Comparison of ENCODE assay signal across 7 mouse cellular contexts in the genomic region with DNA sequence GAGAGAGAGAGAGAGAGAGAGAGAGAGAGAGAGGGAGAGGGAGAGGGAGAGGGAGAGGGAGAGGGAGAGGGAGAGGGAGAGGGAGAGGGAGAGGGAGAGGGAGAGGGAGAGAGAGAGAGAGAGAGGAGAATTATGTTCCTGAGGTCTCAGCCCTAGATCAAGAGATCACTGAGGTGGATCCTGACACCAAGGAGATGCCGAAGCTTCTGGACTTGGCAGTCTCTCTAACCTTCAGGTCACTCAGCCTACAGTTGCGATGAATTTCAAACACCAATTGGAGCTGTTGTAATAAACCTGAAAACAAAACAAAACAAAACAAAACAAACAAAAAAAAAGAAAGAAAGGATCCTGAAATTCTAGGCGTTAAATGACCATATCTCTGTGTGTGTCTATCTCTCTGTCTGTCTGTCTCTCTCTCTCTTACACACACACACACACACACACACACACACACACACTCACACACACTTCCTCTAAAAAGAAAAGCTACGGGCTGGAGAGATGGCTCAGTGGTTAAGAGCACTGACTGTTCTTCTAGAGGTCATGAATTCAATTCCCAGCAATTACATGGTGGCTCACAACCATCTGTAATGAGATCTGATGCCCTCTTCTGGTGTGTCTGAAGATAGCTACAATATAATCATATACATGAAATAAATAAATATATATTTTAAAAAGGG. TPM values are rescaled to one million over a fixed set of nuclear protein-coding genes. Genes with fewer than 3 reads are reported as not detected.
DNase-seq lines count a peak whose midpoint lies in the region; ATAC-seq and TF ChIP-seq lines count a peak whose summit lies in the region.
"Not testable (repeated sequence)": the region's sequence is repeated elsewhere in the genome, so short reads cannot be mapped to it uniquely, and the experiment has no call there.

No protein-coding gene starts in this region.

- not testable (repeated sequence) for H3K4me2 ChIP-seq in intestine, postnatal 0 days (replicated peaks; ENCODE audit: low read depth); liver, postnatal 0 days (ENCODE audit: low read depth, low read length)

- DNase-seq in 416B (ENCODE audit: low read depth), result peak; percentile 61
- peak; percentile 24 for DNase-seq in CD4-positive helper T cell, adult 2 months (ENCODE audit: low read depth, low spot score)
- peak; percentile 5 for DNase-seq in forebrain, embryonic 10.5 days (ENCODE audit: extremely low spot score, low spot score)
- not testable (repeated sequence) for DNase-seq in layer of hippocampus, adult 2 months (ENCODE audit: low spot score in 2 of 2); liver, postnatal 0 days
- DNase-seq in splenic B cell, adult 2 months (ENCODE audit: low read depth, low spot score), result peak; percentile 33

- not testable (repeated sequence) for H3K9ac ChIP-seq in intestine, postnatal 0 days (ENCODE audit: low read depth, low read length); liver, postnatal 0 days (replicated peaks)

- TF ChIP-seq EP300 in liver, postnatal 0 days (IDR thresholded peaks at IDR 0.05; ENCODE audit: low read depth), result not testable (repeated sequence)

- not testable (repeated sequence) for ATAC-seq in intestine, postnatal 0 days; liver, postnatal 0 days

- peak; percentile 9; the same call in 1 of the 2 replicates for TF ChIP-seq CTCF in intestine, postnatal 0 days (IDR thresholded peaks at IDR 0.05; ENCODE audit: low read depth)
- TF ChIP-seq CTCF in layer of hippocampus, adult 2 months (conservative IDR thresholded peaks at IDR 0.05), result peak; percentile 26; the same call in 1 of the 2 replicates
- 0 out of 2 replicates have a peak, but pooled peaks have one; percentile 5 for TF ChIP-seq CTCF in liver, postnatal 0 days (IDR thresholded peaks at IDR 0.05; ENCODE audit: low read depth)

- H3K36me3 ChIP-seq in forebrain, embryonic 10.5 days (replicated peaks); intestine, postnatal 0 days (ENCODE audit: control insufficient read depth, insufficient read depth); liver, postnatal 0 days (replicated peaks; ENCODE audit: insufficient read depth, low read length); splenic B cell, adult 2 months (ENCODE audit: control insufficient read depth, insufficient read depth, low read length, poor library complexity, severe bottlenecking): not testable (repeated sequence)

- 86% methylated on average over 4 of the region's 4 CpGs for WGBS in forebrain, embryonic 10.5 days
- WGBS in intestine, postnatal 0 days, result 72% methylated on average over 4 of the region's 4 CpGs
- 62% methylated on average over 4 of the region's 4 CpGs for WGBS in liver, postnatal 0 days (ENCODE audit: insufficient replicate concordance)

- not testable (repeated sequence) for H3K4me3 ChIP-seq in forebrain, embryonic 10.5 days; intestine, postnatal 0 days (ENCODE audit: low read depth, low read length); layer of hippocampus, adult 2 months; liver, postnatal 0 days (ENCODE audit: low read depth, low read length)

- H3K27me3 ChIP-seq in forebrain, embryonic 10.5 days (ENCODE audit: poor library complexity, severe bottlenecking); intestine, postnatal 0 days (replicated peaks; ENCODE audit: control insufficient read depth, insufficient read depth, low read length); liver, postnatal 0 days (ENCODE audit: insufficient read depth, low read length); splenic B cell, adult 2 months (ENCODE audit: control insufficient read depth, insufficient read depth, low read length, poor library complexity, severe bottlenecking): not testable (repeated sequence)

- H3K9me3 ChIP-seq in forebrain, embryonic 10.5 days; intestine, postnatal 0 days (ENCODE audit: control insufficient read depth); liver, postnatal 0 days (ENCODE audit: low read length): not testable (repeated sequence)

- H3K4me1 ChIP-seq in forebrain, embryonic 10.5 days, result peaks cover 29% of the 10 kb centered on the region
- 0 out of 2 replicates have a peak, but pooled peaks cover 18% of the 10 kb centered on the region for H3K4me1 ChIP-seq in intestine, postnatal 0 days (replicated peaks; ENCODE audit: control insufficient read depth, insufficient read depth, low read length)
- peaks cover 11% of the 10 kb centered on the region for H3K4me1 ChIP-seq in liver, postnatal 0 days (ENCODE audit: insufficient read depth)

- not testable (repeated sequence) for H3K27ac ChIP-seq in forebrain, embryonic 10.5 days; layer of hippocampus, adult 2 months; liver, postnatal 0 days (ENCODE audit: low read depth)
- H3K27ac ChIP-seq in intestine, postnatal 0 days (ENCODE audit: low read depth, low read length), result 0 out of 2 replicates have a peak overlapping the region, but pooled peaks have one; percentile 84

RNA-seq across cellular contexts. Expression of gene Fcho2, which starts 1.9 kb away (rescaled TPM):
- 25.4 and 28.1 TPM in 2 replicates for polyA plus RNA-seq in forebrain, embryonic 10.5 days (2016; fragmentation: Nextera tagmentation; extraction: Ambion mirVana)
- 24.7 and 30.3 TPM in 2 replicates for polyA plus RNA-seq in intestine, postnatal 0 days (2015; fragmentation: Nextera tagmentation; extraction: Ambion mirVana)
- 10 to 100 TPM; 37.7 to 44.8 TPM for total RNA-seq in layer of hippocampus, adult 2 months (2021)
- polyA plus RNA-seq in liver, postnatal 0 days (2015; fragmentation: Nextera tagmentation; extraction: Ambion mirVana), result 16.6 and 16.7 TPM in 2 replicates
